Mouse (Mus musculus) limb, embryonic 11.5 days (tissue): Measurements from ENCODE around the gene Wrap73. TPM values are rescaled to one million over a fixed set of nuclear protein-coding genes. Genes with fewer than 3 reads are reported as not detected.

ENCODE experiments used
- ATAC-seq: fragments of 200-750 bp; cut with Nextera tagmentation; 2 replicates; pipeline ENCODE4 v1.8.0; 2017; ENCODE audit warnings: low read depth; ENCODE audit not compliant: insufficient number of reproducible peaks, low FRiP score, low TSS enrichment
- DNase-seq: peaks from one replicate; pipeline ENCODE4 v3.0.0-alpha.2; 2015; ENCODE audit warnings: low spot score
- H3K27ac ChIP-seq: fragments of 300-500 bp; sonication (generic); replicated peaks from 2 replicates; pipeline ENCODE4 v1.5.1; 2014; ENCODE audit warnings: low read depth, mild to moderate bottlenecking, low read length
- H3K27me3 ChIP-seq: fragments of 300-500 bp; sonication (generic); 2 replicates; pipeline ENCODE4 v1.6.1; 2014; ENCODE audit warnings: mild to moderate bottlenecking, low read length, mixed read lengths; ENCODE audit not compliant: control insufficient read depth, insufficient read depth
- H3K36me3 ChIP-seq: fragments of 300-500 bp; sonication (generic); 2 replicates; pipeline ENCODE4 v1.6.1; 2014; ENCODE audit warnings: mild to moderate bottlenecking, low read length, moderate library complexity, mixed read lengths; ENCODE audit not compliant: control insufficient read depth, insufficient read depth
- H3K4me1 ChIP-seq: fragments of 300-500 bp; sonication (generic); 2 replicates; pipeline ENCODE4 v1.6.1; 2014; ENCODE audit warnings: low read length, mixed read lengths; ENCODE audit not compliant: control insufficient read depth, insufficient read depth
- H3K4me2 ChIP-seq: fragments of 300-500 bp; sonication (generic); 2 replicates; pipeline ENCODE4 v1.6.1; 2014; ENCODE audit warnings: low read depth, mild to moderate bottlenecking, moderate library complexity; ENCODE audit not compliant: severe bottlenecking
- H3K4me3 ChIP-seq: fragments of 300-500 bp; sonication (generic); 2 replicates; pipeline ENCODE4 v1.5.1; 2014; ENCODE audit warnings: low read depth, low read length
- H3K9ac ChIP-seq: fragments of 300-500 bp; sonication (generic); 2 replicates; pipeline ENCODE4 v1.6.1; 2014; ENCODE audit warnings: mild to moderate bottlenecking, low read length
- H3K9me3 ChIP-seq: fragments of 300-500 bp; sonication (generic); 2 replicates; pipeline ENCODE4 v1.6.1; 2016; ENCODE audit warnings: low read length; ENCODE audit not compliant: control insufficient read depth
- WGBS: fragments of 180-500 bp; shearing (Covaris S2); extraction: QIAGEN DNeasy Blood & Tissue Kit; methylation state at CpG from one replicate; pipeline ENCODE4 v1.1.7; 2014; 5-methylcytosine and 5-hydroxymethylcytosine counted together
- polyA plus RNA-seq: library from polyadenylated mRNA; unstranded; fragments of >200 nt; fragmentation: Nextera tagmentation; extraction: Ambion mirVana; gene quantifications from 2 replicates; pipeline ENCODE4 v1.2.1, GENCODE M21; 2014

The Wrap73 gene
- polyA plus RNA-seq, 1 experiment from 2014 or later = 48.0 TPM

DNA sequence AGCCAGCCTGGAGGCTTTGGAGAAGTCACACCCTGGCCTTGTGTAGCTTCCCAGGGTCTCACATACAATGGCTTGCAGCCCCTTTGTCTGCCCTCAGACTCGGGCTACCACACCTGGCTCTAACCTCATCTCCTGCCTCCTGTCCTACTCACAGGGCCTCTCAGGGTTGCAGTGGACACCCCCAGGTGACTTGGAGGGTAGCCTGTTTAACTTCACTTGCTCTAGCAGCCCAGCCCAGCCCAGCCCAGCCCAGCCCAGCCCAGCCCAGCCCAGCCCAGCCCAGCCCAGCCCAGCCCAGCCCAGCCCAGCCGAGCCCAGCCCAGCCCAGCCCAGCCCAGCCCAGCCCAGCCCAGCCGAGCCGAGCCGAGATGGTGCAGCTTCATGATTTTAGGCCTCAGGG lies 71.9 kb downstream of the Wrap73 start:
- H3K27ac ChIP-seq = no peak overlapping the region; the same call in 1 of the 2 replicates
- no peak overlapping the region for H3K9ac ChIP-seq

More for the DNA sequence above, 71.9 kb downstream of the Wrap73 start:
- H3K27me3 ChIP-seq = no peaks in the 10 kb centered on the region
- peaks cover 4% of the 10 kb centered on the region; the same call in 1 of the 2 replicates for H3K4me1 ChIP-seq
- no peaks in the 10 kb centered on the region for H3K36me3 ChIP-seq
- no peak overlapping the region for H3K4me3 ChIP-seq
- 14% methylated on average over 5 of the region's 5 CpGs for WGBS
- ATAC-seq = no peak
- H3K4me2 ChIP-seq = no peak overlapping the region
- no peaks in the 10 kb centered on the region for H3K9me3 ChIP-seq
- DNase-seq = no peak

Other genes with a start within 250 kb of the Wrap73 start
- gene A430005L14Rik, start 185.1 kb upstream of the Wrap73 start, polyA plus RNA-seq = 122 and 124 TPM in 2 replicates
- gene Dffb, start 167.2 kb upstream of the Wrap73 start, polyA plus RNA-seq = 12.8 and 14.1 TPM in 2 replicates
- gene Cep104, start 167.2 kb upstream of the Wrap73 start, polyA plus RNA-seq = 19.3 and 19.7 TPM in 2 replicates
- 14.9 and 16.0 TPM in 2 replicates for gene Lrrc47, start 130.6 kb upstream of the Wrap73 start, polyA plus RNA-seq
- 9.1 and 9.6 TPM in 2 replicates for gene Smim1, start 116.1 kb upstream of the Wrap73 start, polyA plus RNA-seq
- not detected in 2 replicates for gene Ccdc27, start 99.7 kb upstream of the Wrap73 start, polyA plus RNA-seq
- gene Trp73, start 2.2 kb upstream of the Wrap73 start, polyA plus RNA-seq = 0.71 and 0.75 TPM in 2 replicates
- gene Tprgl, start 18.3 kb downstream of the Wrap73 start, polyA plus RNA-seq = 107 and 109 TPM in 2 replicates
- gene Megf6, start 28.4 kb downstream of the Wrap73 start, polyA plus RNA-seq = 30.3 and 37.3 TPM in 2 replicates
- 4.1 and 4.2 TPM in 2 replicates for gene Arhgef16, start 159.3 kb downstream of the Wrap73 start, polyA plus RNA-seq
- 0.17 TPM in 1 of 2 replicates, not detected in the other for gene B230104I21Rik, start 193.8 kb downstream of the Wrap73 start, polyA plus RNA-seq